Mouse (Mus musculus): ENCODE results near the gene Prrt1. TPM values are rescaled to one million over a fixed set of nuclear protein-coding genes. Genes with fewer than 3 reads are reported as not detected.

Prrt1 gene
- total RNA-seq, 2 experiments from 2014 or later: 0.34 to 0.76 TPM

DNA sequence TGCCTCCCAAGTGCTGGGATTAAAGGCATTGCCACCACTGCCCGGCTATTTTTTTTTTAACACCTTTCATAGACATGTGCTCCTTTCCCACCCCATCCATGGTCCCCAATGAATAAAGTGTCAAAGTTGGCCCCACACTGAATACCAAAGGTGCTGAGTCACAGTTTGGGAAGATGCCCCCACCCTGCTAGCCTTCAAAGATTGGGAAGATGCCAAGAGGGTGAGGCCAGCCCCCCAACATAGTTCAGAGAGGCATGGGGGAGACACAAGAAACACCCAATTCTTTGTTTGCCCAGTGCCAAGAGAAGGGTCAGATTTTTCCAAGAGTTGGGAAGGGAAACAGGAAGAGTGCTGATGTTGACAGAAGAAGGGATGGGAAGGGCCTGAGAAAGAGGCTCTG is 33.1 kb downstream of the Prrt1 start:
- DNase-seq (ENCODE audit: low spot score in 2 of 2): no peak

- DNase-seq (ENCODE audit: low spot score in 2 of 2): no peak
These were observed 33.6 kb downstream of the Prrt1 start for GRCm38 (mm10) chr17:34662978-34663377.

- DNase-seq (ENCODE audit: low spot score in 2 of 2): no peak
These were observed 34.2 kb downstream of the Prrt1 start for GRCm38 (mm10) chr17:34663558-34663957.

- DNase-seq (ENCODE audit: low spot score in 2 of 2): no peak
These were observed 35.1 kb downstream of the Prrt1 start for GRCm38 (mm10) chr17:34664472-34664871.

- DNase-seq (ENCODE audit: low spot score in 2 of 2): no peak
These were observed 40.9 kb downstream of the Prrt1 start, which contains the start of gene Tnxb for GRCm38 (mm10) chr17:34670235-34670634. Gene Tnxb (plus strand): TSS chr17:34670535.

DNA sequence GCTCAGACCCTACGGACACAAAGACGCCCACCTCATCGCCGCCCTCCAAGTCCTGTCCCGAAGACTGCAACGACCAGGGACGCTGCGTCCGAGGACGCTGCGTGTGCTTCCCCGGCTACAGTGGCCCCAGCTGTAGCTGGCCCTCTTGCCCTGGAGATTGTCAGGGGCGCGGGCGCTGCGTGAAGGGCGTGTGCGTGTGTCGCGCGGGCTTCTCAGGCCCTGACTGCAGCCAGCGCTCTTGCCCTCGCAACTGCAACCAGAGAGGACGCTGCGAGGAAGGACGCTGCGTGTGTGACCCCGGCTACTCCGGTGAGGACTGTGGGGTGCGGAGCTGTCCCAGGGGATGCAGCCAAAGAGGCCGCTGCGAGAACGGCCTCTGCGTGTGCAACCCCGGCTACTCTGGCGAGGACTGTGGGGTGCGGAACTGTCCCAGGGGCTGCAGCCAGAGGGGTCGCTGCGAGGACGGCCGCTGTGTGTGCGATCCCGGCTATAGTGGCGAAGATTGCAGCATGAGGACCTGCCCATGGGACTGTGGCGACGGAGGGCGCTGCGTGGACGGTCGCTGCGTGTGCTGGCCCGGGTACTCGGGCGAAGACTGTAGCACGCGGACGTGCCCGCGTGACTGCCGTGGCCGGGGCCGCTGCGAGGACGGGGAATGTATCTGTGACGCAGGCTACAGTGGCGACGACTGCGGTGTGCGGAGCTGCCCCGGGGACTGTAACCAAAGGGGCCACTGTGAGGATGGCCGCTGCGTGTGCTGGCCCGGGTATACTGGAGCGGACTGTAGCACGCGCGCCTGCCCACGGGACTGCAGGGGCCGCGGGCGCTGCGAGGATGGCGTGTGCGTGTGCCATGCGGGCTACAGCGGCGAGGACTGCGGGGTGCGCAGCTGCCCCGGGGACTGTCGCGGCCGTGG is 42.1 kb downstream of the Prrt1 start:
- no peak for DNase-seq (ENCODE audit: low spot score in 2 of 2)

DNA sequence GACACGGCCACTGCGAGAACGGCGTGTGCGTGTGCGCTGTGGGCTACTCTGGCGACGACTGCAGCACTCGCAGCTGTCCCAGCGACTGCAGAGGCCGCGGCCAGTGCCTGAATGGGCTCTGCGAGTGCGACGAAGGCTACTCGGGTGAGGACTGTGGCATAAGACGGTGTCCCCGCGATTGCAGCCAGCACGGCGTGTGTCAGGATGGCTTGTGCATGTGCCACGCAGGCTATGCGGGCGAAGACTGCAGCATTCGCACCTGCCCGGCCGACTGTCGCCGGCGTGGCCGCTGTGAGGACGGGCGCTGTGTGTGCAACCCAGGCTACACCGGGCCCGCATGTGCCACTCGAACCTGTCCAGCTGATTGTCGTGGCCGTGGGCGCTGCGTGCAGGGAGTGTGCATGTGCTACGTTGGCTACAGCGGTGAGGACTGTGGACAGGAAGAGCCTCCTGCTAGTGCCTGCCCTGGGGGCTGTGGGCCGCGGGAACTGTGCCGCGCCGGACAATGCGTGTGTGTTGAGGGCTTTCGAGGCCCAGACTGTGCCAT is 43.0 kb downstream of the Prrt1 start:
- DNase-seq (ENCODE audit: low spot score in 2 of 2): no peak

GRCm38 (mm10) chr17:34673139-34673538 is 43.8 kb downstream of the Prrt1 start:
- DNase-seq (ENCODE audit: low spot score in 2 of 2): no peak

GRCm38 (mm10) chr17:34674524-34675204 is 45.3 kb downstream of the Prrt1 start:
- no peak for DNase-seq (ENCODE audit: low spot score in 2 of 2)

DNA sequence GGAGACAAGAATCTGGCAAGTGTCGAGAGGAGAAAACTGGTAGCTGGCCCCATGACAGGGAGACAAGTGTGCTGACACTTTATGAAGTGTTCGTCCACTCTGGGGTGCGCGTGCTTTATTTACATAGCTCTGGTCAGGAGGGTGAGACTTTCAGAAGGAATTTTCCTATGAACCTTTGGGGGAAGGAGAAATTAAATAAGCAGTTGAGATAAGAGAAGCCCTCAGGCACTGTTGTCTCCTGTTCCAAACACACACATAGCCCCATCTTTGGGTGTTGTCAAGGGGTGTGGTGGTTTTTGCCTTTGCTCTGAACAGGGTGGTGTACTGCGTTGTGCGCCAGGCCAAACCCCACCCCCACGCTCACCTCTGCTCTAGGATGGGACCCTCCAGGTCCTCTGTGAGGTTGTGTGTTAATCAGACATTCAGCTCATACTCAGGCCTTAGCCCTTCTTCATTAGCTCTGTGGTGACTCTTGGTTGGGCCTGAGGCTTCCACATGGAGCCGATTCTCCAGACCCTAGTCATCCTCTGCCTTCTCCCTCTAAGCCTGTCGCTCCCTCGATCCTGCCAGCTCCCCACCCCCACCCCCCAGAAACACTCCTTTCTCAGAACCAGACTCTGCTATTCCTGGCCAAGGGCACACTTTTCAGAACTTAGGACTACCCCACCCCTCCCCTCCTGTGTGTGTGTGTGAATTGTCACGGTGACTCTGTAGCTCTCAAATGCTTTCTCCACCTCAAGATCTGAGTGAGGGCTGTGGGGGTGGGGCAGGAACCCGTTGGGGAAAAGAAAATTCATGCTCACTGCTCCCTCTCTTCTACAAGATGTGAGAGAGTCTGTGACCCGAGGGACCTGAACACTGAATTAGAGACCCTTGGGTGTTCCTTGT is 46.1 kb downstream of the Prrt1 start:
- DNase-seq (ENCODE audit: low spot score in 2 of 2): no peak

GRCm38 (mm10) chr17:34676093-34676460 is 46.7 kb downstream of the Prrt1 start:
- DNase-seq (ENCODE audit: low spot score in 2 of 2): no peak

DNA sequence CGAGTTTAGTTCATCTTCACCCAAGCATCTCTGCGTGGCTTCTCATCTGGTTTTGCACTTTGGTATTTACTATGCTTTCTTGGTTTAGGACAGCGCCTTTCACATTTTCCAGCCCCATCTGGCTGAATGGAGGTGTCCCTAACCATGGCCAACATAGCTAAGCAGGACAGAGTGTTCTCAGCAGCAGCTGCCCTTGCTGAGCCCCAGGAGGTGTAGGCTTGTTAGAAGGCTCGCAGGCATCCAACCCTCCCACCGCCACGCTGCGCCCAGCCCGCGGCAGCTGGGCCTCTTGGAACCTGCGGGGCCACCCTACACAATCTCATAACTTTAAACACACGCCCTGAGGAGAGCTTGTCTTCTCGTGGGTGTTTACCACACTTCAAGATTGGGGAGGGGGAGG is 47.3 kb downstream of the Prrt1 start:
- DNase-seq (ENCODE audit: low spot score in 2 of 2): no peak

DNA sequence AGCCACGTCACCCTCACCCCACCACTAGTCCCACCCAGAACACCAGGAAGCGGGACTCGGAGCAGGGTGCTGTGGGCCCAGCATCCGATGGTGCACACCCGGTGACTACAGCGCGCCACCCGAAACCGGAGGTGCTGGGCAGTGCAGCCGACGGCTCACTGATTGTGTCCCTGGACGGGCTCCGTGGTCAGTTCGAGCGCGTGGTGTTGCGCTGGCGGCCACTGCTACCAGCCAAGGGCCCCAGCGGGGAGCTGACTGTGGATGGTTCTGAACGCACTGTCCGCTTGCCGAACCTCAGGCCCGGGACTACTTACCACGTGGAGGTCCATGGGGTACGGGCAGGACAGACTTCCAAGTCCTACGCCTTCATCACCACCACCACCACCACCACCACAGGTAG is 50.9 kb downstream of the Prrt1 start:
- DNase-seq (ENCODE audit: low spot score in 2 of 2): no peak

DNA sequence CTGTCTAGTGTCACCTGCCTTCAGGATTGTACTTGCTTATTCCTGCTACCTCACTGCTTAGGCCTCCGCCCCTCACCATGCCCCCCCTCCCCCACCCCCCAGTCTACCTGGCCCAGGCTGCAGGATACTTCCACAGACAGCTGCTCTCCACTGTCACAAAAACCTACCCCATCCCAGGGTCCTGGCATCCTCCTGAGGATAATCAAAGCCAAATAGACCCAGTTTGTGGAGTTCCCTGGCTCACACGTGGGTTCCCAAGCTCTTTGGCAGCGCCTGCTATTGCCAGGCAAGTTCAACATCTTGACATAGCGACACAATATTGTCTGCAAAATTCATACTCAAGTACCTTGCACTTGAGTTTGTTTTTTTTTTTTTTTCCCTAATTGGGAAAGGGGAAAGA is 51.3 kb downstream of the Prrt1 start:
- DNase-seq (ENCODE audit: low spot score in 2 of 2): no peak

- DNase-seq (ENCODE audit: low spot score in 2 of 2): no peak
These were observed 51.8 kb downstream of the Prrt1 start for GRCm38 (mm10) chr17:34681132-34681571.

DNA sequence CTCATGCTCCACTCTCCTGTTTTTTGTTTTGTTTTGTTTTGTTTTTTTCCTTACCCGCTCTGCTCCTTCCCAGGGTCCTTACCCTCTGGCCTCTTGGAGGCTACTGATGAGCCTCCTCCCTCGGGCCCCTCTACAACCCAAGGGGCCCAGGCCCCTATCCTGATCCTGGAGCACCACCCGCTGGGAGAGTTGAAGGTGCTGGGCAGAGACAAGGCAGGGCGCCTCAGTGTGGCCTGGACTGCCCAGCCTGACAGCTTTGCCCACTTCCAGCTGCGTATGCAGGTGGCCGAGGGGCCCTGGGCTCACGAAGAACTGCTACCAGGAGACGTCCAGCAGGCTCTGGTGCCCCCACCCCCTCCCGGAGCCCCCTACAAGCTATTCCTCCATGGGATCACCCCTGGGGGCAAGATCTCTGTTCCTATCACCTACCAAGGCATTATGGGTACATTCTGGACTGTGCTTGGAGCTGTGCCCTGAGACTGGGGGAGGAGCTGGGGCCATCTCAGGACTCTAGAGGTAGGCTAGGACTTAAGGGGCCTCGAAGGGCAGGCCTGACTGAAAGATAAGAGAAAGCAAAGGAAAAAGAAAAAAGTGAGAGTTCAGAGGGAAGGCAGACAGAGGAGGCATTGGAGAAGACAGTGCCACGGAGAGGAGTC is 52.7 kb downstream of the Prrt1 start:
- DNase-seq (ENCODE audit: low spot score in 2 of 2): no peak
